Mouse (Mus musculus) liver, adult (tissue): ENCODE measurements around the gene Gm33815.
"Not testable (repeated sequence)": the region's sequence is repeated elsewhere in the genome, so short reads cannot be mapped to it uniquely, and the experiment has no call there.

Source experiments
- GATA4 ChIP-seq: IDR thresholded peaks from 2 replicates; pipeline ENCODE4 v1.6.1; 2014; ENCODE audit warnings: mild to moderate bottlenecking, low read length; ENCODE audit not compliant: insufficient replicate concordance

Gene Gm33815

DNA sequence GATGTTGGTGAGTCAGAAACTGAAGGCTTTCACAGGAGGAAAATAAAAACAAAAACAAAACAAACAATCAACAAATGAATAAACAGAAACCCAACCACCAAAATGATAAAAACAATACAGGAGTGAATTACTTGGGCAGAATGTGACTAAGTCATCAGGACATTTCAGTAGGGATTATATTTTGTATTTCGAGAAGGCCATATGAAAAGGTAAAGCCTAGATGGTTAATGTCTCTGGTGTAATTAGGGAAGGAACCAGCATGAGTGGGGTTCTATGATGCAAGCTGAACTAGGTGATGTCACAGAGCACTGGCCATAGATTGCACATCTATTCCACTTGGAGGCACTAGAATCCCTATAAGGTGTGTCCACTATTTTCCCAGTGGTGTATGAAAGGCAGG is at the start of gene Gm33815:
TSS of gene Gm33815 (plus strand) at position 301 of the 400 bp plus-strand sequence.
- not testable (repeated sequence) for TF ChIP-seq GATA4
